Mouse (Mus musculus) neural tube, embryonic 15.5 days (tissue): ENCODE measurements around the gene Nptn. TPM values are rescaled to one million over a fixed set of nuclear protein-coding genes. Genes with fewer than 3 reads are reported as not detected.

Experiments
- ATAC-seq: fragments of 200-750 bp; cut with Nextera tagmentation; 2 replicates; pipeline ENCODE4 v1.8.0; 2017; ENCODE audit warnings: mild to moderate bottlenecking, moderate TSS enrichment, moderate library complexity; ENCODE audit not compliant: low FRiP score
- H3K27ac ChIP-seq: fragments of 300-500 bp; sonication (generic); replicated peaks from 2 replicates; pipeline ENCODE4 v1.5.1; 2015; ENCODE audit warnings: mild to moderate bottlenecking, inconsistent platforms
- H3K27me3 ChIP-seq: fragments of 300-500 bp; sonication (generic); replicated peaks from 2 replicates; pipeline ENCODE4 v1.6.1; 2015; ENCODE audit warnings: inconsistent platforms
- H3K36me3 ChIP-seq: fragments of 300-500 bp; sonication (generic); 2 replicates; pipeline ENCODE4 v1.6.1; 2015; ENCODE audit warnings: inconsistent platforms
- H3K4me1 ChIP-seq: fragments of 300-500 bp; sonication (generic); 2 replicates; pipeline ENCODE4 v1.6.1; 2015; ENCODE audit warnings: inconsistent platforms
- H3K4me2 ChIP-seq: fragments of 300-500 bp; sonication (generic); 2 replicates; pipeline ENCODE4 v1.6.1; 2015; ENCODE audit warnings: inconsistent platforms, mild to moderate bottlenecking, moderate library complexity
- H3K4me3 ChIP-seq: fragments of 300-500 bp; sonication (generic); replicated peaks from 2 replicates; pipeline ENCODE4 v1.5.1; 2015; ENCODE audit warnings: mild to moderate bottlenecking, inconsistent platforms
- H3K9ac ChIP-seq: fragments of 300-500 bp; sonication (generic); replicated peaks from 2 replicates; pipeline ENCODE4 v1.6.1; 2015; ENCODE audit warnings: mild to moderate bottlenecking, inconsistent platforms
- H3K9me3 ChIP-seq: fragments of 300-500 bp; sonication (generic); replicated peaks from 2 replicates; pipeline ENCODE4 v1.6.1; 2016; ENCODE audit warnings: inconsistent platforms
- WGBS: fragments of 180-500 bp; shearing (Covaris S2); methylation state at CpG from one replicate; pipeline ENCODE4 v1.1.7; 2015; ENCODE audit warnings: mixed read lengths; 5-methylcytosine and 5-hydroxymethylcytosine counted together
- polyA plus RNA-seq: library from polyadenylated mRNA; unstranded; fragments of >200 nt; fragmentation: Nextera tagmentation; extraction: Ambion mirVana; gene quantifications from 2 replicates; pipeline ENCODE4 v1.2.1, GENCODE M21; 2015

Nptn gene
- polyA plus RNA-seq: 214 and 219 TPM in 2 replicates

DNA sequence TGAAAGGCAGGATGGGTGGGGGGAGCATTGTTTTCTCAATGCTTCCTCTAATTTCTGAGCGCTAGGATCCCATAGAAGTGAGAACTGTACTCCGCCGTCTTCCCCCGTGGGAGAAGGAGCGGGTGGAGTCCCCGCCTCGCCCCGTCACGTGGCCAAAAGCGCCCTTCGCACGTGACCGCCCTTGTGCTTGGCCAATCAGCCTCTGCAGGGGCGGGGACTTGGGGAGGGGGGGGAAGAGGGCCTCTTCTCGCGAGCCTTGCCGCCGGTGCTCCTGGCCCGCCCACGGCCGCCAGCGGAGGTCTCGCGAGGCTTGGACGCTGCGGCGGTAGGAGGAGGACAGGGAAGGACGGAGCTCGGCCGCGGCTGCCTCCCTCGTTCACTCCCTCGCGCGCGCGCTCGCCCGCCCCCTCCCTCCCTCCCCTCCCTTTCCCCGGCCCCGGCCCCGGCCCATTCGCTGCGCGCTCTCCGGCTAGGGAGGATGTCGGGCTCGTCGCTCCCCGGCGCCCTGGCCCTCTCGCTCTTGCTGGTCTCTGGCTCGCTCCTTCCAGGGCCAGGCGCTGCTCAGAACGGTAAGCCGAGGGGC, at the start of gene Nptn:
Gene Nptn, plus strand, starts transcription at position 283 of the 583 bp plus-strand sequence.
- H3K4me3 ChIP-seq: peak within 1 kb of the TSS; percentile 90
- peaks cover 22% of the 10 kb centered on the region for H3K4me1 ChIP-seq
- no peaks in the 10 kb centered on the region for H3K36me3 ChIP-seq
- 0% methylated on average over 25 of the region's 56 CpGs for WGBS
- H3K27me3 ChIP-seq: no peaks in the 10 kb centered on the region
- ATAC-seq: peak; percentile 98
- H3K27ac ChIP-seq: peak within 1 kb of the TSS; percentile 98
- H3K9me3 ChIP-seq: no peaks in the 10 kb centered on the region
- H3K9ac ChIP-seq: peak within 1 kb of the TSS; percentile 100
- peak within 1 kb of the TSS; percentile 78 for H3K4me2 ChIP-seq

DNA sequence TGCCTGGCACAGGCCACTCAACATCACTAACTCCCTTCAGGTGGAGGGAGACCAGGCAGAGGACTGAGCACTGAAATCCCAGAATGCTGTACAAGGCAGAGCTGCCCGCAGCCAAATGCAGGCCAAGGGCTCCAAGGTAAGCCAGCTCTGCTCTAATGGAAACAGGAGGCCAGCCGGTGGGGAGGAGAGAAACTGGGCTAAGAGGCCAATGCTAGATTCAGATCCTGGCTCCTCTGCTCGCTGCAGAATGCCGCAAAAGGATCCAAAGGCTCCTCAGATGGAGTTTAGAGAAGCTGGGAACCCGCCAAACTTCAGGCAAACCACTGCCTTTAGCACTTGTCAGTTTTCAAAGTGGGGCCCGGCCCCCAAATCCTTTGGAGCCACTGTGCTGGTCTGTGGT, 48.7 kb upstream of the Nptn start:
- no peak overlapping the region for H3K4me3 ChIP-seq
- ATAC-seq: no peak
- WGBS: 94% methylated on average over 6 of the region's 6 CpGs

GRCm38 (mm10) chr9:58534766-58535165, 47.3 kb upstream of the Nptn start:
- Histone ChIP-seq H3K27ac (no peak overlapping the region), H3K9ac (no peak overlapping the region), H3K4me3 (no peak overlapping the region), H3K9me3 (no peaks in the 10 kb centered on the region), H3K4me2 (no peak overlapping the region), H3K36me3 (peaks cover 43% of the 10 kb centered on the region), H3K4me1 (no peaks in the 10 kb centered on the region), H3K27me3 (no peaks in the 10 kb centered on the region)
- WGBS: 46% methylated on average over 1 of the region's 1 CpGs
- 0 out of 2 replicates have a peak, but pooled peaks have one; percentile 39 for ATAC-seq

More for the DNA sequence above, 48.7 kb upstream of the Nptn start:
- H3K27me3 ChIP-seq: no peaks in the 10 kb centered on the region
- H3K27ac ChIP-seq: no peak overlapping the region
- no peaks in the 10 kb centered on the region for H3K4me1 ChIP-seq
- no peak overlapping the region for H3K4me2 ChIP-seq
- no peaks in the 10 kb centered on the region for H3K9me3 ChIP-seq
- peaks cover 39% of the 10 kb centered on the region for H3K36me3 ChIP-seq
- no peak overlapping the region for H3K9ac ChIP-seq

DNA sequence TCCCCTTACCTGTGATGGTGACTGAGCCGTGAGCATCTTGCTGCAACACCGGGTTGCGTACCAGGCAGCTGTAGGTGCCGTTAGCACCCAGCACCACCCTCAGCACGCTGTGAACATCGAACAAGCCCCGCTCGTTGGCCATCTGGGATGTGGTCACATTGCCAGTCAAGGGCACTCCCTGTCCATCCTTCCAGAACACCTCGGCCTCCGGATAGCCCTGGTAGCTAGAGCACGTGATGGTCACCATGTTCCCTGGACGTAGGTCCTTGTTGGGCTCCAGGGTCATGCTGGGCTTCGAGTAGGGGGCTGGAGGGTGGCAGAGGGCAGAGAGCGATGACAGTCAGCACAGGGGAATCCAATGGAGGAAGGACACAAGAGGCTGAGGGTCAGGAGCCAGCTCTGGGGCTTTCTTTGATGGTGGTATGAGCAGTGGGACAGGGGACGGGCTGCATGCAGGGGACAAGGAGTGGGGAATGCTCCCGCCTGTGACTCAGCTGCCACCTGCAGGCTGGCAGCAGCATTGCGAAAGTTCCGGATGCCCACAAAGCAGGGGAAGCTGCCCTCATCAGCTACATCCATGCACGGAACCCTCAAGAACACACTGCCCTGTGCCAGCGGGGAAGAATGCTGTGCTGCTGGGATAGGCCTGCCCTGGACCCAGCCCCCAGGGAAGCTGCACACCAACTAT, 46.4 kb upstream of the Nptn start:
- ATAC-seq: peak; percentile 70; the same call in 1 of the 2 replicates
- Histone ChIP-seq H3K9me3 (no peaks in the 10 kb centered on the region), H3K4me1 (no peaks in the 10 kb centered on the region), H3K4me2 (no peak overlapping the region), H3K27ac (no peak overlapping the region), H3K27me3 (no peaks in the 10 kb centered on the region), H3K4me3 (no peak overlapping the region), H3K9ac (no peak overlapping the region), H3K36me3 (peaks cover 40% of the 10 kb centered on the region)
- 81% methylated on average over 20 of the region's 20 CpGs for WGBS

DNA sequence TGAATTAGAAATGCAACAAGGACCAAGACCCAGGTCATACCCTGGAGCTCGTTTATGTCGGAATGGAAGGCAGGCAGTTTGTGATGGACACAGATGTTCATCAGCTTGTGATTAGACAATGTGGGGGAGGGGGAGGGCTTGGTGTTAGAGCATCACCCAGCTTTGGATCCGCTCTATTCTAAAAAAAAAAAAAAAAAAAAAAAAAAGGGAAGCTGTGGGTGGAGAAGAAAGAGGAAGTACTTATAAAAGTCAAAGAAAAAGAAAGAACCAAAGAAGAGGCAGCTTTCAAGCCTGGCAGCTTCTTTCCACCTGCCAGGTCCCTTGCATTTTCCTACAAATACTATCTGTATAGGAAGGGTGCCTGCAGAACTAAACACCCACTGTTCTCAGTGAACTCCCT, 44.3 kb upstream of the Nptn start:
- WGBS: 72% methylated on average over 3 of the region's 3 CpGs
- Histone ChIP-seq H3K4me1 (peaks cover 16% of the 10 kb centered on the region), H3K9ac (no peak overlapping the region), H3K27ac (no peak overlapping the region), H3K4me3 (no peak overlapping the region), H3K27me3 (no peaks in the 10 kb centered on the region), H3K9me3 (no peaks in the 10 kb centered on the region), H3K36me3 (peaks cover 33% of the 10 kb centered on the region), H3K4me2 (no peak overlapping the region)
- ATAC-seq: no peak

DNA sequence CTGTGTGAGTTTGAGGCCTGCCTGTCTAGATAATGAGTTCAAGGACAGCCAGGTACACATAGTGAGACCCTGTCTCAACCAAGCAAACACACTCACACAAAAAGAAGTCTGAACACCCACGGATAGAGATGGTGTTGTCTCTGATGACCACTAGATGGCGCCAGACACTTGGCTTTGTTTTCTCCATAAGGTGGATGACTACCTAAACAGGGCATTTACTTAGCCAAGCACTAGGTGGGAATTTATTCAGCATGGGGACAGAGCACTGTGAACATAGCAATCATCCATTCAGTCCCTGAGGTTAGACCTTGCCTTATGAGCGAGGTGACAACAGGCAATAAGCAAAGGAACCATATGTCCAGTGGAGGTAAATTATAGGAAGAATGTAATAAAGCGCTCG, 42.2 kb upstream of the Nptn start:
- WGBS: 47% methylated on average over 5 of the region's 5 CpGs
- no peak overlapping the region for H3K4me3 ChIP-seq
- no peak for ATAC-seq
- H3K4me1 ChIP-seq: peaks cover 18% of the 10 kb centered on the region
- H3K9ac ChIP-seq: no peak overlapping the region
- no peaks in the 10 kb centered on the region for H3K9me3 ChIP-seq
- no peaks in the 10 kb centered on the region for H3K27me3 ChIP-seq
- H3K27ac ChIP-seq: no peak overlapping the region
- peaks cover 22% of the 10 kb centered on the region for H3K36me3 ChIP-seq
- H3K4me2 ChIP-seq: no peak overlapping the region

GRCm38 (mm10) chr9:58541895-58542338, 40.1 kb upstream of the Nptn start:
- WGBS: 40% methylated on average over 6 of the region's 6 CpGs
- H3K4me1 ChIP-seq: peaks cover 26% of the 10 kb centered on the region
- 0 out of 2 replicates have a peak, but pooled peaks have one; percentile 39 for ATAC-seq
- H3K4me3 ChIP-seq: no peak overlapping the region
- no peaks in the 10 kb centered on the region for H3K9me3 ChIP-seq
- H3K27ac ChIP-seq: peak overlapping the region; percentile 54
- no peaks in the 10 kb centered on the region for H3K27me3 ChIP-seq
- H3K9ac ChIP-seq: no peak overlapping the region
- H3K4me2 ChIP-seq: no peak overlapping the region
- H3K36me3 ChIP-seq: peaks cover 15% of the 10 kb centered on the region

DNA sequence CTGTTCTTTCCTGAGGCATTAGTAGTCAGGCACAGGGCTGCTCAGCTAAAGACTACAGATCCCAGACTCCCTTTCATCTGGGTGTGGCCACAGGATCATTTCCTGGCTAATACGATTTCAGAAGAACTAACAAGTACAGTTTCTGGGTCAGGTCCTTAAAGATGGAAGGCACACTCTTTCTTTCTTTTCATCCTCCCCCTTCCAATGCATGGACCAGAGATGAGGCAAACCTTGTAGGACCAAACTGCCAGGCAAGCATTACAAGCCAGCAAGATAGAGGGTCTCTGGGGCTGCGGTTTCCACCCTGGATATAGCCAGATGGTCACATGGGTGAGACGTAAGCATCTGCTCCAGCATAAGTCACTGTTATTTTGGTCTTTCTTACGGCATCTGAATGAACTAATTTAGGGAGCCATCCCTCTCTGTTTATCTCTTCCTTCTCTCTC, 37.1 kb upstream of the Nptn start:
- H3K4me2 ChIP-seq: peak overlapping the region; percentile 45
- no peak overlapping the region for H3K9ac ChIP-seq
- no peaks in the 10 kb centered on the region for H3K9me3 ChIP-seq
- peak overlapping the region; percentile 9; the same call in 1 of the 2 replicates for H3K4me3 ChIP-seq
- no peaks in the 10 kb centered on the region for H3K36me3 ChIP-seq
- peaks cover 46% of the 10 kb centered on the region for H3K4me1 ChIP-seq
- H3K27ac ChIP-seq: peak overlapping the region; percentile 38; the same call in 1 of the 2 replicates
- 57% methylated on average over 4 of the region's 4 CpGs for WGBS
- ATAC-seq: no peak
- no peaks in the 10 kb centered on the region for H3K27me3 ChIP-seq

- 76% methylated on average over 6 of the region's 6 CpGs for WGBS
- Histone ChIP-seq H3K36me3 (no peaks in the 10 kb centered on the region), H3K9ac (no peak overlapping the region), H3K4me1 (peaks cover 46% of the 10 kb centered on the region), H3K9me3 (no peaks in the 10 kb centered on the region), H3K4me2 (peak overlapping the region; percentile 45; the same call in 1 of the 2 replicates), H3K27ac (peak overlapping the region; percentile 38; the same call in 1 of the 2 replicates), H3K27me3 (no peaks in the 10 kb centered on the region), H3K4me3 (no peak overlapping the region)
- no peak for ATAC-seq
These were observed 36.6 kb upstream of the Nptn start for GRCm38 (mm10) chr9:58545428-58545827.

- Histone ChIP-seq H3K36me3 (no peaks in the 10 kb centered on the region), H3K9me3 (no peaks in the 10 kb centered on the region), H3K27me3 (no peaks in the 10 kb centered on the region), H3K27ac (0 out of 2 replicates have a peak overlapping the region, but pooled peaks have one; percentile 33), H3K4me2 (no peak overlapping the region), H3K9ac (no peak overlapping the region), H3K4me1 (peaks cover 42% of the 10 kb centered on the region), H3K4me3 (no peak overlapping the region)
- no peak for ATAC-seq
- WGBS: 65% methylated on average over 11 of the region's 11 CpGs
These were observed 35.2 kb upstream of the Nptn start for GRCm38 (mm10) chr9:58546630-58547360.

DNA sequence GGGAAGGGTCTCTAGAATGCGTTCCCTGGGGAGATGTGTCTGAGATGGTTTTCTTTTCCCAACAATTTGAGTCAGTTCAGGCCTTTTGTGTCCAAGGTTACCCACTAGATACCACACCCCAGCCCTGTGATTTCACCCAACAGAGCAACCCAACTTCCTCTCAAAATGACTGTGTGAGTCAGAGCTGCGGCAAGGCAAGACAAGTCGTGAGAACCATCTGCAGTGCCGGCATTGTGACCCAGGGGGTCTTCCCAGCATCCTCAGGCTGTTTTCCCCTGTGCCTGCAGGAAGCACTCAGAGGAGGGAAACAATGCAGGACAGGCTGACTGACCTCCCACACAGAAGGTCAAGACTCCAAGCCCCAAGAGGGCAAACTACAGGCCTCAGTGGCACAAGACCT, 33.1 kb upstream of the Nptn start:
- 52% methylated on average over 4 of the region's 4 CpGs for WGBS
- ATAC-seq: no peak
- H3K4me2 ChIP-seq: no peak overlapping the region
- peaks cover 54% of the 10 kb centered on the region for H3K4me1 ChIP-seq
- H3K36me3 ChIP-seq: no peaks in the 10 kb centered on the region
- H3K27me3 ChIP-seq: no peaks in the 10 kb centered on the region
- H3K27ac ChIP-seq: no peak overlapping the region
- no peaks in the 10 kb centered on the region for H3K9me3 ChIP-seq
- no peak overlapping the region for H3K9ac ChIP-seq
- H3K4me3 ChIP-seq: no peak overlapping the region
